Mouse (Mus musculus): ENCODE data around the gene 4933417A18Rik.
"Not testable (repeated sequence)": the region's sequence is repeated elsewhere in the genome, so short reads cannot be mapped to it uniquely, and the experiment has no call there.

The 4933417A18Rik gene

DNA sequence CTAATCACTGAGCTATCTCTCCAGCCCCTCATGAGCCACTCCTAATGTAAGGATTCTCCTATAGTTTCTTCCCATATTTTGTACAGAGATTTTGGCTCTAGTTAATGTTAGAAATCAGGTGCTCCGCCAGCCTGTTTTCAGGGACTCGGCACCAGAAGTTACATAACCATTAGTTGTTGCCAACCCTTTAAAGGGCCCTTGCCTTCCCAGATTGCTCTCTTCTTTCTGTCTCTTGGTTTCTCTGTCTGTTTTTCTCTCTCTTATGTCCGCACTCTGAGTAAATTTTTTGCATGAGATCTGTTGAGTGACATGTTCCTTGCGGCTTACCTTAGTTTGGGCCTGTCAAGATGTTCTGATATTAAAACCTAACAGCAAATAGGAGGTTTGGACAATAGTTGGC, 51.9 kb downstream of the 4933417A18Rik start:
- DNase-seq, result no peak

- no peak for DNase-seq
Observed at GRCm38 (mm10) chr13:34977410-34977809, 53.2 kb downstream of the 4933417A18Rik start.

GRCm38 (mm10) chr13:34978635-34979034, 54.4 kb downstream of the 4933417A18Rik start:
- not testable (repeated sequence) for DNase-seq

- not testable (repeated sequence) for DNase-seq
Observed at GRCm38 (mm10) chr13:34983479-34983878, 59.3 kb downstream of the 4933417A18Rik start.

DNA sequence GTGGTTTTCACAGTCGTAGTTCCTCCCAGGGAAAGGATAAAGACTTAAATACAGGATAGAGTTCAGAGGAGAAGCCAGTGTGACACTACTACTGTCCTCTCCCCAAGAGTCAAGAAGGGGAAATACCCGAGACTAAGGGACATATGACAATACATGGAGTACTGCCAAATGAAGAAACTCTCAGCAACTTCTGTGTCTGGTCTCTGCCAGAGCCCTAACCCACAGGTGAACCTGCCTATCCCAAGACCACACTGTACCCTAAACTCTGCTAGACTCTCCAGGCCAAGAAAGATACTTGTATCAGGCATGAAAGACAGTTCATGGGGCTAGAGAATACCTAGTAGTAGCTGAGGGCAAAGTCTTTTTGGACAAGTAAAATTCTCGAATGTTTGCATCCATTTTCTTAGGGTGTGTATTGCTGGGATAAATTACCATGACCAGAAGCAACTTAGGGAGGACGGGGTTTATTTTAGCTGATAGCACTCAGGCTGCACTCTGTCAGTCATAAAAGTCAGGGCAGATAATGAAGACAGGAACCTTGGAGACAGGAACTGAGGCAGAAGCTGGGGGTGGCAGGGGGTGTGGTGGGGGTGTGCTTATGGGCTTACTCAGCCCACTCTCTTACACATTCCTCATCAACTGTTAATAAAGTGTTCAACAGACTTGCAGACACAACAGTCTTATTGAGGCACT, 67.5 kb downstream of the 4933417A18Rik start:
- no peak for DNase-seq

GRCm38 (mm10) chr13:34993085-34993484, 68.9 kb downstream of the 4933417A18Rik start:
- peak in 1 of 2 experiments; percentile 12 for DNase-seq

GRCm38 (mm10) chr13:34993595-34993982, 69.4 kb downstream of the 4933417A18Rik start:
- no peak for DNase-seq

GRCm38 (mm10) chr13:34993983-34994811, 70.0 kb downstream of the 4933417A18Rik start:
- DNase-seq, result peak; percentile 99

GRCm38 (mm10) chr13:34995925-34996324, 71.7 kb downstream of the 4933417A18Rik start:
- peak; percentile 51 to 67 for DNase-seq
